Mouse (Mus musculus): ENCODE measurements at regions not wholly inside any gene's neighbourhood (a gene's known extent, or its start where the extent isn't known, plus 50 kb on each side); places are given as distances from the start of the nearest gene placed in this dataset.

DNA sequence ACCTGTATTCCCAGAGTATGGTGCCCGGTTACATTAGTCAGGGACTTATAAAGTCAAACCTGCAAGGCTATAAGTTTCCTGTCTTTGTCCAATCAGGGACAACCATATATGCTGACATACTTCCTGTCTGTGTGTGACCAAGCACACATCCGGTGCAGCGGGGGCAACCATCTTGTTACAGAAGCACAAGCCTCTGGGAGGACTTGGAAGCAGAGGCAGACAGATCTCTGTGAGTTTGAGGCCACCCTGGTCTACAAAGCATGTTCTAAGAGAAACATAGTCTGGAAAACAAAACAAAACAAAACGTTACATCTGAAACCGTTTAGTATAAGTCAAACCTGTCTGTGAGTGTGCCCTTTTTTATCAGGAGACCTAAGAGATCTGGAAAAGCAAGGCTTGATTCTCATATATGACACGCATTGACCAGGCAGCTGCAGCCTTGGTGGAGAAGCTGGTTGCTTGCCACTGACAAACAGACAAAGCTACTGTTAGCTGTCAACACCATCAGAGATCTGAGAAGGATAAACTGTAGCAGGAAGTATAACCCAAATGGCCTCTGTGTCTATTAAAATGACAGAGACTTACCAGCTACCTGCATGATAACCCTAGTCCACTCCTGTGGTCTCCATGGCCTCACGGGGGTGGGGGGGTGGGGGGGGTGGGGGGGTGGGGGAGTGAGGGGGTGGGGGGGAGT lies 72.6 kb upstream of the Bmp2k start:
- no peaks in the 10 kb centered on the region for H3K79me2 ChIP-seq (ENCODE audit: control insufficient read depth, insufficient read depth, low read length)
- 84% methylated on average over 7 of the region's 7 CpGs for WGBS
- H3K4me1 ChIP-seq (ENCODE audit: control insufficient read depth, insufficient read depth, low read length), result no peaks in the 10 kb centered on the region; the same call in 1 of the 2 replicates
- H3K4me3 ChIP-seq (ENCODE audit: insufficient read depth, low read depth, low read length), result no peak overlapping the region
- no peaks in the 10 kb centered on the region for H3K27me3 ChIP-seq (ENCODE audit: control insufficient read depth, insufficient read depth, low read length)
- no peak for TF ChIP-seq POLR2A (IDR thresholded peaks at IDR 0.05; ENCODE audit: extremely low read depth, insufficient read depth, low read length)
- no peak for TF ChIP-seq CTCF (IDR thresholded peaks at IDR 0.05; ENCODE audit: low read depth, low read length)
- no peaks in the 10 kb centered on the region for H3K36me3 ChIP-seq (ENCODE audit: control insufficient read depth, insufficient read depth, low read length)
- H3K27ac ChIP-seq (replicated peaks; ENCODE audit: insufficient read depth, low read depth, low read length), result no peak overlapping the region
- no peak for DNase-seq (ENCODE audit: extremely low read depth, low read depth, low spot score)
- no peak overlapping the region for H3K9ac ChIP-seq (ENCODE audit: low read depth, low read length)

- Histone ChIP-seq H3K27me3 (ENCODE audit: control insufficient read depth, insufficient read depth, low read length) (no peaks in the 10 kb centered on the region), H3K27ac (replicated peaks; ENCODE audit: insufficient read depth, low read depth, low read length) (no peak overlapping the region), H3K4me3 (ENCODE audit: insufficient read depth, low read depth, low read length) (no peak overlapping the region), H3K9ac (ENCODE audit: low read depth, low read length) (no peak overlapping the region), H3K4me1 (ENCODE audit: control insufficient read depth, insufficient read depth, low read length) (no peaks in the 10 kb centered on the region; the same call in 1 of the 2 replicates), H3K79me2 (ENCODE audit: control insufficient read depth, insufficient read depth, low read length) (no peaks in the 10 kb centered on the region), H3K36me3 (ENCODE audit: control insufficient read depth, insufficient read depth, low read length) (no peaks in the 10 kb centered on the region)
- DNase-seq (ENCODE audit: extremely low read depth, low read depth, low spot score), result no peak
- WGBS, result 97% methylated on average over 2 of the region's 2 CpGs
- no peak for TF ChIP-seq CTCF (IDR thresholded peaks at IDR 0.05; ENCODE audit: low read depth, low read length)
- no peak for TF ChIP-seq POLR2A (IDR thresholded peaks at IDR 0.05; ENCODE audit: extremely low read depth, insufficient read depth, low read length)
Measured at GRCm38 (mm10) chr5:96925943-96926342, 71.5 kb upstream of the Bmp2k start.

- WGBS, result 83% methylated on average over 2 of the region's 2 CpGs
- DNase-seq (ENCODE audit: extremely low read depth, low read depth, low spot score), result no peak
Measured at GRCm38 (mm10) chr5:96931091-96931490, 66.4 kb upstream of the Bmp2k start.

DNA sequence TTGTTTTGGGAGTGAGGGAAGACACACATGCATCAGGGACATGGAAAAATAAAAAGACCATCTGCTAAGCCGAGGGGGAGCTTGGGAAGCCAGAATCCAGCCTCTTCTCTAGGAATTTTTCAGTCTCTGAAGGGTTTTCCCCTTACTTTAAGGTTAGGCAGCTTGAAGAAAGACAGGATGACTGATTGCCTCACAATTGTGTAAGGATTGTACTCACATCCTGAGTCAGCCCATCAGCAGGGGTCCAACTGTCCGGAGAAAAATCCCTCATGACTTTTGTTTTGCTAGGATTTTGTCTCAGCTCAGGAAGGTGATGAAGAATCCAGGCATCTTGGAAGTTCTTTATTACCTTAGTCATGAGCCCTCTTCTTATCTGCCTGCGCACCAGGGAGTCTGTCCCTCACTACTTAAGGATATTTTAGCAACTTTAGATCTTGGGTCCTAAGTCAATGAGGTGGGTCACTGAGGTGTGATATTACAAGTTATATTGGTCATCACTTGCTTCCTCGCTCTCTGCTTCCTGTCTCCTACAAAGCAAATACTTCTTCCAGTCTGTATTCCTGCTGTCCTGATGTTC lies 65.8 kb upstream of the Bmp2k start:
- 78% methylated on average over 4 of the region's 4 CpGs for WGBS
- no peak overlapping the region for H3K27ac ChIP-seq (replicated peaks; ENCODE audit: insufficient read depth, low read depth, low read length)
- TF ChIP-seq POLR2A (IDR thresholded peaks at IDR 0.05; ENCODE audit: extremely low read depth, insufficient read depth, low read length) (no peak), CTCF (IDR thresholded peaks at IDR 0.05; ENCODE audit: low read depth, low read length) (no peak)

More at GRCm38 (mm10) chr5:96931091-96931490, 66.4 kb upstream of the Bmp2k start:
- Histone ChIP-seq H3K27ac (replicated peaks; ENCODE audit: insufficient read depth, low read depth, low read length) (no peak overlapping the region), H3K4me1 (ENCODE audit: control insufficient read depth, insufficient read depth, low read length) (no peaks in the 10 kb centered on the region), H3K4me3 (ENCODE audit: insufficient read depth, low read depth, low read length) (no peak overlapping the region), H3K9ac (ENCODE audit: low read depth, low read length) (no peak overlapping the region), H3K27me3 (ENCODE audit: control insufficient read depth, insufficient read depth, low read length) (no peaks in the 10 kb centered on the region), H3K79me2 (ENCODE audit: control insufficient read depth, insufficient read depth, low read length) (no peaks in the 10 kb centered on the region), H3K36me3 (ENCODE audit: control insufficient read depth, insufficient read depth, low read length) (no peaks in the 10 kb centered on the region)
- no peak for TF ChIP-seq CTCF (IDR thresholded peaks at IDR 0.05; ENCODE audit: low read depth, low read length)
- no peak for TF ChIP-seq POLR2A (IDR thresholded peaks at IDR 0.05; ENCODE audit: extremely low read depth, insufficient read depth, low read length)

GRCm38 (mm10) chr5:96936239-96936638 lies 61.2 kb upstream of the Bmp2k start:
- TF ChIP-seq CTCF (IDR thresholded peaks at IDR 0.05; ENCODE audit: low read depth, low read length), result no peak
- TF ChIP-seq POLR2A (IDR thresholded peaks at IDR 0.05; ENCODE audit: extremely low read depth, insufficient read depth, low read length), result no peak
- H3K9ac ChIP-seq (ENCODE audit: low read depth, low read length), result no peak overlapping the region
- no peak for DNase-seq (ENCODE audit: extremely low read depth, low read depth, low spot score)
- WGBS, result 90% methylated on average over 3 of the region's 3 CpGs
- peaks cover 3% of the 10 kb centered on the region for H3K4me1 ChIP-seq (ENCODE audit: control insufficient read depth, insufficient read depth, low read length)
- no peaks in the 10 kb centered on the region for H3K79me2 ChIP-seq (ENCODE audit: control insufficient read depth, insufficient read depth, low read length)
- no peak overlapping the region for H3K4me3 ChIP-seq (ENCODE audit: insufficient read depth, low read depth, low read length)
- no peak overlapping the region for H3K27ac ChIP-seq (replicated peaks; ENCODE audit: insufficient read depth, low read depth, low read length)
- H3K36me3 ChIP-seq (ENCODE audit: control insufficient read depth, insufficient read depth, low read length), result no peaks in the 10 kb centered on the region
- no peaks in the 10 kb centered on the region for H3K27me3 ChIP-seq (ENCODE audit: control insufficient read depth, insufficient read depth, low read length)

More for the DNA sequence above, 65.8 kb upstream of the Bmp2k start:
- H3K9ac ChIP-seq (ENCODE audit: low read depth, low read length), result no peak overlapping the region
- no peak overlapping the region for H3K4me3 ChIP-seq (ENCODE audit: insufficient read depth, low read depth, low read length)
- H3K27me3 ChIP-seq (ENCODE audit: control insufficient read depth, insufficient read depth, low read length), result no peaks in the 10 kb centered on the region
- H3K36me3 ChIP-seq (ENCODE audit: control insufficient read depth, insufficient read depth, low read length), result no peaks in the 10 kb centered on the region
- no peak for DNase-seq (ENCODE audit: extremely low read depth, low read depth, low spot score)
- no peaks in the 10 kb centered on the region for H3K79me2 ChIP-seq (ENCODE audit: control insufficient read depth, insufficient read depth, low read length)
- no peaks in the 10 kb centered on the region for H3K4me1 ChIP-seq (ENCODE audit: control insufficient read depth, insufficient read depth, low read length)

DNA sequence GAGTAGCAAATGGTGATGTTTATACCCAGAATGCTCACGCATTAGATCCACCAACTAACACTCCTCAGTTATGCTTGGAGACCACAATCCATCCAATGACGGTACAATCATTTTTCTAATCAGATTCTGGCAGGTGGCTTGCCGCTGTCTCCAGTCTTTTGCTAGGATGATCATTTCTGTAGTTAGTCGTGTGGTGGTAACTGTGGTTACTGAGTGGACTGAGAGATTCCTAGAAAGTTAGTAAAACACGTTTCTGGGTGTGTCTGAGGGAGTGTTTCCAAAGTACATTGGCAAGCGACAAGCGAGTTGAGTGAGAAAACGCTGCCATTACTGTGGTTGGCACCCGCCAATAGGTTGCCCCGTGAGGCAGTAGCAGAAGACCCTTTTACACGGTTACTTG lies 58.8 kb upstream of the Bmp2k start:
- TF ChIP-seq CTCF (IDR thresholded peaks at IDR 0.05; ENCODE audit: low read depth, low read length) (no peak), POLR2A (IDR thresholded peaks at IDR 0.05; ENCODE audit: extremely low read depth, insufficient read depth, low read length) (no peak)
- DNase-seq (ENCODE audit: extremely low read depth, low read depth, low spot score), result no peak
- no peak overlapping the region for H3K27ac ChIP-seq (replicated peaks; ENCODE audit: insufficient read depth, low read depth, low read length)
- H3K9ac ChIP-seq (ENCODE audit: low read depth, low read length), result no peak overlapping the region
- H3K27me3 ChIP-seq (ENCODE audit: control insufficient read depth, insufficient read depth, low read length), result no peaks in the 10 kb centered on the region
- H3K79me2 ChIP-seq (ENCODE audit: control insufficient read depth, insufficient read depth, low read length), result no peaks in the 10 kb centered on the region
- H3K4me3 ChIP-seq (ENCODE audit: insufficient read depth, low read depth, low read length), result no peak overlapping the region
- 82% methylated on average over 11 of the region's 11 CpGs for WGBS
- no peaks in the 10 kb centered on the region for H3K36me3 ChIP-seq (ENCODE audit: control insufficient read depth, insufficient read depth, low read length)
- H3K4me1 ChIP-seq (ENCODE audit: control insufficient read depth, insufficient read depth, low read length), result peaks cover 3% of the 10 kb centered on the region

All from liver, adult 2 months (tissue).